In the genomic region with DNA sequence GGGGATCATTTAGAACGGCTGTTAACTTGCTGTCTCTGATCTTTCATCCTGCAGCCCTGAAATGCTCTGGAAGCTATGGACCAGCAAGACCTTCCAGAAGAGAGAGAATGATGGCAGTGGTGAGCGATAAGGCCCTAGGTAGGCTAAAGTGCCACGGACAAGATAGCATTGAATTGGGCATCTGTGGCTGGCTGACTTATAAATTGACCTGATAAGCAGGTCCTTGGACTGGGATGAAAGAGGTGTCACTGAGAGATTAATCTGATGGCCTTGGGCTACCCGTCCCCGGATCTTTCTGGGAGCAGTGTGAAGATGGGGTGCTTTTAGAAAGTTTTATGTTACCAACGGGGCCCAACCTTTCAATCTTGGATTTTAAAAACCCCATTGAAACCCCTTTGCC, we compare ENCODE assay signal across 20 mouse cellular contexts. TPM values are rescaled to one million over a fixed set of nuclear protein-coding genes. Genes with fewer than 3 reads are reported as not detected.
A peak's percentile ranks its signal among the peaks of the same experiment; 100 is the strongest.
DNase-seq lines count a peak whose midpoint lies in the region; ATAC-seq and TF ChIP-seq lines count a peak whose summit lies in the region.
"Had no signal": no experiment of that assay in that cellular context is flagged by ENCODE, and none has a peak within 500 bp of the region (broad histone marks: within the 10 kb centered on the region; RNA-seq: fewer than 3 reads in every experiment).

No protein-coding gene starts in this region.

- H3K36me3 ChIP-seq in liver, postnatal 0 days (replicated peaks; ENCODE audit: insufficient read depth, low read length): peaks cover 13% of the 10 kb centered on the region
- H3K36me3 ChIP-seq: heart, embryonic 12.5 days; kidney, embryonic 15.5 days; limb, embryonic 12.5 days had no signal

- TF ChIP-seq CTCF in liver, postnatal 0 days (IDR thresholded peaks at IDR 0.05; ENCODE audit: low read depth): no peak

- no peaks in the 10 kb centered on the region for H3K27me3 ChIP-seq in liver, postnatal 0 days (ENCODE audit: insufficient read depth, low read length)
- H3K27me3 ChIP-seq: heart, embryonic 12.5 days; kidney, embryonic 15.5 days; limb, embryonic 12.5 days had no signal

- 66% methylated on average over 6 of the region's 6 CpGs for WGBS in liver, postnatal 0 days (ENCODE audit: insufficient replicate concordance)

- no peaks in the 10 kb centered on the region for H3K9me3 ChIP-seq in liver, postnatal 0 days (ENCODE audit: low read length)
- H3K9me3 ChIP-seq: heart, embryonic 12.5 days; kidney, embryonic 15.5 days; limb, embryonic 12.5 days had no signal

- ATAC-seq in liver, postnatal 0 days: peak; percentile 70
- ATAC-seq: forebrain, embryonic 14.5 days; intestine, postnatal 0 days had no signal

- H3K27ac ChIP-seq in liver, postnatal 0 days (ENCODE audit: low read depth): 0 out of 2 replicates have a peak overlapping the region, but pooled peaks have one; percentile 42
- H3K27ac ChIP-seq: hindbrain, embryonic 14.5 days; kidney, embryonic 15.5 days; limb, embryonic 12.5 days had no signal

- no peak overlapping the region; the same call in 1 of the 2 replicates for H3K4me2 ChIP-seq in liver, postnatal 0 days (ENCODE audit: low read depth, low read length)
- H3K4me2 ChIP-seq: heart, embryonic 12.5 days; hindbrain, embryonic 14.5 days; kidney, embryonic 15.5 days; limb, embryonic 12.5 days; lung, embryonic 14.5 days; midbrain, embryonic 11.5 days had no signal

- peaks cover 6% of the 10 kb centered on the region for H3K4me1 ChIP-seq in liver, postnatal 0 days (ENCODE audit: insufficient read depth)
- H3K4me1 ChIP-seq: heart, embryonic 12.5 days; kidney, embryonic 15.5 days had no signal

- TF ChIP-seq EP300 in liver, postnatal 0 days (IDR thresholded peaks at IDR 0.05; ENCODE audit: low read depth): peak; percentile 96

- H3K9ac ChIP-seq in liver, postnatal 0 days (replicated peaks): no peak overlapping the region
- H3K9ac ChIP-seq: heart, embryonic 12.5 days; hindbrain, embryonic 14.5 days; kidney, embryonic 15.5 days; limb, embryonic 12.5 days; lung, embryonic 14.5 days had no signal

- H3K4me3 ChIP-seq in liver, postnatal 0 days (ENCODE audit: low read depth, low read length): no peak overlapping the region
- H3K4me3 ChIP-seq: heart, embryonic 12.5 days; kidney, embryonic 15.5 days; limb, embryonic 12.5 days had no signal

- DNase-seq in adrenal gland, adult 8-10 months: peak; percentile 71
- peak; percentile 37 to 56 for DNase-seq in adrenal gland, postnatal 36 days
- DNase-seq in liver: peak; percentile 61
- DNase-seq in liver, postnatal 0 days: no peak
- no peak for DNase-seq in urinary bladder, postnatal 14 days (ENCODE audit: low spot score)
- DNase-seq in ovary, postnatal 10 days (ENCODE audit: low spot score): no peak
- DNase-seq in embryo, embryonic 9.5 days (ENCODE audit: extremely low spot score): no peak
- DNase-seq: cerebellum, postnatal 25 days; gastrocnemius, postnatal 10 days; heart, adult 11 months; lung, embryonic 14.5 days; lung, postnatal 4 days; thymus, adult 2 months had no signal

RNA-seq across cellular contexts. Expression of a gene that starts 32.6 kb away (rescaled TPM):
- 10 to 100 TPM; 17.0 to 18.6 (median 17.9) TPM for total RNA-seq in adrenal gland, adult 8-10 months (2022)
- total RNA-seq in adrenal gland, postnatal 36 days (2021): 10 to 100 TPM; 18.7 to 24.8 TPM
- polyA plus RNA-seq in liver, postnatal 0 days (2015; fragmentation: Nextera tagmentation; extraction: Ambion mirVana): 8.9 and 10.6 TPM in 2 replicates

RNA-seq across cellular contexts. Expression of a gene that starts 32.7 kb away (rescaled TPM):
- total RNA-seq in adrenal gland, adult 8-10 months (2022): 10 to 100 TPM; 42.6 to 53.7 (median 48.3) TPM
- 10 to 100 TPM; 39.5 to 40.0 TPM for total RNA-seq in adrenal gland, postnatal 36 days (2021)
- 13.5 and 14.4 TPM in 2 replicates for polyA plus RNA-seq in liver, postnatal 0 days (2015; fragmentation: Nextera tagmentation; extraction: Ambion mirVana)

RNA-seq across cellular contexts. Expression of a gene that starts 32.7 kb away (rescaled TPM):
- total RNA-seq in adrenal gland, adult 8-10 months (2022): 1 to 10 TPM; 3.5 to 6.0 (median 5.1) TPM
- 1 to 10 TPM; 3.4 to 3.7 TPM for total RNA-seq in adrenal gland, postnatal 36 days (2021)
- 0.79 and 0.82 TPM in 2 replicates for polyA plus RNA-seq in liver, postnatal 0 days (2015; fragmentation: Nextera tagmentation; extraction: Ambion mirVana)

RNA-seq across cellular contexts. Expression of a gene that starts 51.8 kb away (rescaled TPM):
- total RNA-seq in adrenal gland, adult 8-10 months (2022): 10 to 100 TPM in 1 of 4 experiments, 1 to 10 TPM in 3; 4.1 to 11.1 (median 6.8) TPM
- total RNA-seq in adrenal gland, postnatal 36 days (2021): 1 to 10 TPM; 4.1 to 5.6 TPM
- polyA plus RNA-seq in liver, postnatal 0 days (2015; fragmentation: Nextera tagmentation; extraction: Ambion mirVana): 1.2 and 1.6 TPM in 2 replicates

Comparison
In these comparisons a context has a peak if more than half of its experiments do, and no peak if none do; other contexts are left out.
1. DNase-seq: peak in adrenal gland, adult 8-10 months (single experiment), adrenal gland, postnatal 36 days (2 of 2) and liver (single experiment); none in liver, postnatal 0 days (single experiment), urinary bladder, postnatal 14 days (single experiment), ovary, postnatal 10 days (single experiment) and embryo, embryonic 9.5 days (single experiment).